Mouse (Mus musculus): ENCODE results near the gene Nifk. TPM values are rescaled to one million over a fixed set of nuclear protein-coding genes. Genes with fewer than 3 reads are reported as not detected.

Nifk gene
- 70.4 and 75.6 TPM in 2 replicates for polyA plus RNA-seq (2015; fragmentation: Nextera tagmentation; extraction: Ambion mirVana)

- ATAC-seq, result peak; percentile 96
Measured at GRCm38 (mm10) chr1:118321661-118322201, at the start of gene Nifk. TSS of gene Nifk (plus strand) at chr1:118321839.

GRCm38 (mm10) chr1:118275139-118275538 is 46.5 kb upstream of the Nifk start:
- Histone ChIP-seq H3K4me2 (replicated peaks) (no peak overlapping the region), H3K36me3 (no peaks in the 10 kb centered on the region), H3K9me3 (no peaks in the 10 kb centered on the region), H3K27ac (no peak overlapping the region), H3K9ac (replicated peaks) (no peak overlapping the region), H3K27me3 (no peaks in the 10 kb centered on the region), H3K4me1 (replicated peaks) (no peaks in the 10 kb centered on the region), H3K4me3 (replicated peaks) (no peak overlapping the region)
- WGBS, result 11% methylated on average over 2 of the region's 2 CpGs
- ATAC-seq, result peak; percentile 62; the same call in 1 of the 2 replicates

More at GRCm38 (mm10) chr1:118321661-118322201, at the start of gene Nifk:
- Histone ChIP-seq H3K27me3 (no peaks in the 10 kb centered on the region), H3K9ac (replicated peaks) (peak within 1 kb of the TSS; percentile 85), H3K4me3 (replicated peaks) (peak within 1 kb of the TSS; percentile 96), H3K4me2 (replicated peaks) (peak within 1 kb of the TSS; percentile 94), H3K9me3 (no peaks in the 10 kb centered on the region), H3K27ac (no peak within 1 kb of the TSS), H3K36me3 (peaks cover 27% of the 10 kb centered on the region), H3K4me1 (replicated peaks) (peaks cover 14% of the 10 kb centered on the region)
- WGBS, result under 1% methylated on average over 37 of the region's 37 CpGs

GRCm38 (mm10) chr1:118292291-118292690 is 29.3 kb upstream of the Nifk start:
- peaks cover 29% of the 10 kb centered on the region for H3K36me3 ChIP-seq
- WGBS, result 91% methylated on average over 4 of the region's 4 CpGs
- no peak overlapping the region for H3K4me3 ChIP-seq (replicated peaks)
- ATAC-seq, result no peak
- H3K4me2 ChIP-seq (replicated peaks), result no peak overlapping the region
- H3K4me1 ChIP-seq (replicated peaks), result no peaks in the 10 kb centered on the region
- H3K27me3 ChIP-seq, result no peaks in the 10 kb centered on the region
- H3K9ac ChIP-seq (replicated peaks), result no peak overlapping the region
- H3K27ac ChIP-seq, result no peak overlapping the region
- H3K9me3 ChIP-seq, result no peaks in the 10 kb centered on the region

- no peak overlapping the region for H3K27ac ChIP-seq
- H3K27me3 ChIP-seq, result no peaks in the 10 kb centered on the region
- 99% methylated on average over 3 of the region's 3 CpGs for WGBS
- H3K36me3 ChIP-seq, result peaks cover 48% of the 10 kb centered on the region
- H3K4me1 ChIP-seq (replicated peaks), result no peaks in the 10 kb centered on the region
- peak; percentile 24; the same call in 1 of the 2 replicates for ATAC-seq
- H3K4me3 ChIP-seq (replicated peaks), result no peak overlapping the region
- no peaks in the 10 kb centered on the region for H3K9me3 ChIP-seq
- no peak overlapping the region for H3K9ac ChIP-seq (replicated peaks)
- H3K4me2 ChIP-seq (replicated peaks), result no peak overlapping the region
Measured at GRCm38 (mm10) chr1:118294192-118294591, 27.4 kb upstream of the Nifk start.

- ATAC-seq, result peak; percentile 22; the same call in 1 of the 2 replicates
- no peak overlapping the region for H3K9ac ChIP-seq (replicated peaks)
- peaks cover 54% of the 10 kb centered on the region for H3K36me3 ChIP-seq
- H3K4me1 ChIP-seq (replicated peaks), result no peaks in the 10 kb centered on the region
- no peak overlapping the region for H3K4me3 ChIP-seq (replicated peaks)
- H3K4me2 ChIP-seq (replicated peaks), result no peak overlapping the region
- H3K27ac ChIP-seq, result peak overlapping the region; percentile 40; the same call in 1 of the 2 replicates
- no peaks in the 10 kb centered on the region for H3K27me3 ChIP-seq
- no peaks in the 10 kb centered on the region for H3K9me3 ChIP-seq
- 75% methylated on average over 5 of the region's 5 CpGs for WGBS
Measured at GRCm38 (mm10) chr1:118294826-118295225, 26.8 kb upstream of the Nifk start.

- Histone ChIP-seq H3K9ac (replicated peaks) (no peak overlapping the region), H3K4me2 (replicated peaks) (no peak overlapping the region), H3K4me1 (replicated peaks) (no peaks in the 10 kb centered on the region), H3K27me3 (no peaks in the 10 kb centered on the region), H3K27ac (no peak overlapping the region), H3K4me3 (replicated peaks) (no peak overlapping the region), H3K36me3 (peaks cover 73% of the 10 kb centered on the region), H3K9me3 (no peaks in the 10 kb centered on the region)
- WGBS, result 89% methylated on average over 3 of the region's 3 CpGs
- no peak for ATAC-seq
Measured at GRCm38 (mm10) chr1:118296673-118297072, 25.0 kb upstream of the Nifk start.

- 92% methylated on average over 2 of the region's 2 CpGs for WGBS
Measured at GRCm38 (mm10) chr1:118297719-118298118, 23.9 kb upstream of the Nifk start.

GRCm38 (mm10) chr1:118310780-118311621 is 10.6 kb upstream of the Nifk start:
- Histone ChIP-seq H3K4me2 (replicated peaks) (peak overlapping the region; percentile 63), H3K4me3 (replicated peaks) (peak overlapping the region; percentile 80), H3K9ac (replicated peaks) (peak overlapping the region; percentile 82), H3K27me3 (no peaks in the 10 kb centered on the region), H3K27ac (peak overlapping the region; percentile 91), H3K36me3 (peaks cover 14% of the 10 kb centered on the region), H3K9me3 (no peaks in the 10 kb centered on the region), H3K4me1 (replicated peaks) (peaks cover 8% of the 10 kb centered on the region)
- ATAC-seq, result peak; percentile 100
- WGBS, result under 1% methylated on average over 65 of the region's 67 CpGs

More at GRCm38 (mm10) chr1:118297719-118298118, 23.9 kb upstream of the Nifk start:
- H3K4me3 ChIP-seq (replicated peaks), result no peak overlapping the region
- H3K9me3 ChIP-seq, result no peaks in the 10 kb centered on the region
- H3K4me1 ChIP-seq (replicated peaks), result no peaks in the 10 kb centered on the region
- H3K27ac ChIP-seq, result no peak overlapping the region
- no peak overlapping the region for H3K9ac ChIP-seq (replicated peaks)
- ATAC-seq, result no peak
- H3K27me3 ChIP-seq, result no peaks in the 10 kb centered on the region
- peaks cover 83% of the 10 kb centered on the region for H3K36me3 ChIP-seq
- H3K4me2 ChIP-seq (replicated peaks), result no peak overlapping the region

- 59% methylated on average over 12 of the region's 12 CpGs for WGBS
- peak; percentile 35 for ATAC-seq
Measured at GRCm38 (mm10) chr1:118311622-118312326, 9.9 kb upstream of the Nifk start, which contains the start of gene Tsn. TSS of gene Tsn (minus strand) at chr1:118311739.

GRCm38 (mm10) chr1:118320696-118321095 is 943 bp upstream of the Nifk start:
- no peak overlapping the region for H3K4me3 ChIP-seq (replicated peaks)
- H3K27ac ChIP-seq, result no peak overlapping the region
- ATAC-seq, result no peak

More at GRCm38 (mm10) chr1:118311622-118312326, 9.9 kb upstream of the Nifk start, which contains the start of gene Tsn:
- Histone ChIP-seq H3K9ac (replicated peaks) (peak within 1 kb of the TSS; percentile 82), H3K27me3 (no peaks in the 10 kb centered on the region), H3K4me3 (replicated peaks) (peak within 1 kb of the TSS; percentile 80), H3K27ac (peak within 1 kb of the TSS; percentile 91), H3K36me3 (peaks cover 7% of the 10 kb centered on the region), H3K9me3 (no peaks in the 10 kb centered on the region), H3K4me1 (replicated peaks) (peaks cover 8% of the 10 kb centered on the region), H3K4me2 (replicated peaks) (peak within 1 kb of the TSS; percentile 63)

GRCm38 (mm10) chr1:118334749-118335713 is 13.4 kb downstream of the Nifk start:
- H3K9ac ChIP-seq (replicated peaks), result no peak overlapping the region
- no peaks in the 10 kb centered on the region for H3K27me3 ChIP-seq
- peaks cover 63% of the 10 kb centered on the region for H3K36me3 ChIP-seq
- H3K9me3 ChIP-seq, result no peaks in the 10 kb centered on the region
- WGBS, result 87% methylated on average over 9 of the region's 9 CpGs
- no peak overlapping the region for H3K4me2 ChIP-seq (replicated peaks)
- no peak for ATAC-seq
- H3K4me1 ChIP-seq (replicated peaks), result no peaks in the 10 kb centered on the region
- H3K4me3 ChIP-seq (replicated peaks), result no peak overlapping the region
- H3K27ac ChIP-seq, result no peak overlapping the region

More at GRCm38 (mm10) chr1:118320696-118321095, 943 bp upstream of the Nifk start:
- Histone ChIP-seq H3K27me3 (no peaks in the 10 kb centered on the region), H3K4me2 (replicated peaks) (no peak overlapping the region), H3K9ac (replicated peaks) (no peak overlapping the region), H3K36me3 (peaks cover 22% of the 10 kb centered on the region), H3K4me1 (replicated peaks) (peaks cover 14% of the 10 kb centered on the region), H3K9me3 (no peaks in the 10 kb centered on the region)
- 74% methylated on average over 2 of the region's 2 CpGs for WGBS
